Mouse (Mus musculus) urinary bladder, postnatal 36 days (tissue): ENCODE data around the gene Mia.

Experiments
- DNase-seq, 2 experiments: peaks; one replicate each; pipeline ENCODE4 v3.0.0; 2022; ENCODE audit warnings: low spot score in 2 of 2, mixed read lengths in 1 of 2

The Mia gene

GRCm38 (mm10) chr7:27185986-27186385 is 5.0 kb upstream of the Mia start:
- DNase-seq = no peak

- DNase-seq = no peak
Observed at GRCm38 (mm10) chr7:27184964-27185363, 4.0 kb upstream of the Mia start.

GRCm38 (mm10) chr7:27182498-27182897 is 1.5 kb upstream of the Mia start:
- no peak for DNase-seq

GRCm38 (mm10) chr7:27180036-27180435 is 921 bp downstream of the Mia start:
- DNase-seq = no peak

- DNase-seq = no peak
Observed at GRCm38 (mm10) chr7:27179217-27179918, 1.6 kb downstream of the Mia start.

GRCm38 (mm10) chr7:27178324-27179216 is 2.4 kb downstream of the Mia start, which contains the start of gene Rab4b:
TSS of gene Rab4b (minus strand) at chr7:27178896.
- DNase-seq = peak; percentile 98 to 99

- DNase-seq = no peak
Observed at GRCm38 (mm10) chr7:27177942-27178323, 3.0 kb downstream of the Mia start.

GRCm38 (mm10) chr7:27174896-27175295 is 6.1 kb downstream of the Mia start:
- no peak for DNase-seq

- DNase-seq = no peak
Observed at GRCm38 (mm10) chr7:27174496-27174895, 6.5 kb downstream of the Mia start.

- no peak for DNase-seq
Observed at GRCm38 (mm10) chr7:27170981-27171380, 10.0 kb downstream of the Mia start.

- DNase-seq = no peak
Observed at GRCm38 (mm10) chr7:27168371-27168770, 12.6 kb downstream of the Mia start.

GRCm38 (mm10) chr7:27167475-27168094 is 13.4 kb downstream of the Mia start:
- DNase-seq = no peak

GRCm38 (mm10) chr7:27166614-27167474 is 14.1 kb downstream of the Mia start, which contains the start of gene Egln2:
TSS of gene Egln2 (minus strand) at chr7:27166802.
- peak; percentile 91 to 95 for DNase-seq

GRCm38 (mm10) chr7:27166229-27166613 is 14.7 kb downstream of the Mia start:
- DNase-seq = peak; percentile 71 to 84

GRCm38 (mm10) chr7:27165696-27166095 is 15.3 kb downstream of the Mia start:
- DNase-seq = no peak

- DNase-seq = peak in 1 of 2 experiments; percentile 44
Observed at GRCm38 (mm10) chr7:27165007-27165655, 15.8 kb downstream of the Mia start.

- no peak for DNase-seq
Observed at GRCm38 (mm10) chr7:27164112-27164947, 16.6 kb downstream of the Mia start.

- no peak for DNase-seq
Observed at GRCm38 (mm10) chr7:27163450-27163805, 17.5 kb downstream of the Mia start.

GRCm38 (mm10) chr7:27162780-27163449 is 18.0 kb downstream of the Mia start:
- no peak for DNase-seq
